8 mouse cellular contexts compared by ENCODE assay signal in the genomic region with DNA sequence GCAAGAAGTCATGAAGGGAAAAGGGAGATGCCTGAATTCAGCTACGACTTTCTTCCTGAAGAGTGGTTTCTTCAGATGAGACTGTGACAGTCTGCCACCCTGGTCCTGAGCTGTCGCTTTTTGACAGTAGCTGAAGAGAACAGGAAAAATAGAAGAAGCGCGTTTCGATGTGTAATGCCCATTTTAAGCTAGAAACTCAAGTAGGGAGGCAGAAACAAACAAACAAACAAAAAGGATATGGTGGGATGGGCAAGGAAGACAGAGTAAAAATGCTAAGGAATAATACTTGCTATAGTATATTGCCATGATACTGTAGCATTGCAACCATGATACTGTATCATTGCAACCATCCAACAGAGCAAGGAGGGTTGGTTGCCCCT. TPM values are rescaled to one million over a fixed set of nuclear protein-coding genes. Genes with fewer than 3 reads are reported as not detected.
DNase-seq lines count a peak whose midpoint lies in the region; ATAC-seq and TF ChIP-seq lines count a peak whose summit lies in the region.

No protein-coding gene starts in this region.

- intact Hi-C loops in heart, adult 2 months (cut with DNase I) = loop anchor here (5.0 kb wide), 1 partner anchor 176 kb away; no protein-coding TSS in a partner anchor
- intact Hi-C loops in left cerebral cortex, postnatal 4 days (cut with DNase I) = loop anchor here (10.0 kb wide), 1 partner anchor 474 kb away; no protein-coding TSS in a partner anchor

- WGBS in heart, embryonic 14.5 days = 12% methylated on average over 5 of the region's 5 CpGs
- 7% methylated on average over 5 of the region's 5 CpGs for WGBS in heart, adult 2 months
- WGBS in forebrain, embryonic 15.5 days = 14% methylated on average over 5 of the region's 5 CpGs
- WGBS in liver, embryonic 13.5 days (ENCODE audit: insufficient replicate concordance) = 13% methylated on average over 5 of the region's 5 CpGs

- ATAC-seq in heart, embryonic 14.5 days (ENCODE audit: insufficient number of reproducible peaks, insufficient read depth, low FRiP score, low read depth) = no peak
- no peak for ATAC-seq in forebrain, embryonic 15.5 days (replicated peaks)
- ATAC-seq in liver, embryonic 13.5 days (ENCODE audit: low read depth) = no peak

- no peaks in the 10 kb centered on the region for H3K36me3 ChIP-seq in heart, embryonic 14.5 days (ENCODE audit: control insufficient read depth, insufficient read depth, low read length)
- H3K36me3 ChIP-seq in heart, adult 2 months (ENCODE audit: control insufficient read depth, insufficient read depth, low read length) = no peaks in the 10 kb centered on the region
- no peaks in the 10 kb centered on the region for H3K36me3 ChIP-seq in ES-Bruce4 (ENCODE audit: control insufficient read depth, insufficient read depth, low read length, poor library complexity, severe bottlenecking)
- no peaks in the 10 kb centered on the region for H3K36me3 ChIP-seq in forebrain, embryonic 15.5 days
- H3K36me3 ChIP-seq in liver, embryonic 13.5 days = no peaks in the 10 kb centered on the region

- no peak overlapping the region for H3K27ac ChIP-seq in heart, embryonic 14.5 days (replicated peaks in 1 of 2; ENCODE audit: control insufficient read depth in 1 of 2, insufficient read depth in 1 of 2, low read depth in 2 of 2, low read length in 2 of 2)
- no peak overlapping the region for H3K27ac ChIP-seq in heart, adult 2 months
- no peak overlapping the region for H3K27ac ChIP-seq in ES-Bruce4 (ENCODE audit: insufficient read depth, low read length)
- H3K27ac ChIP-seq in forebrain, embryonic 15.5 days (replicated peaks) = peak overlapping the region; percentile 77
- H3K27ac ChIP-seq in liver, embryonic 13.5 days = no peak overlapping the region

- H3K27me3 ChIP-seq in heart, embryonic 14.5 days (ENCODE audit: control insufficient read depth, insufficient read depth, low read length) = peaks cover 65% of the 10 kb centered on the region
- H3K27me3 ChIP-seq in heart, adult 2 months (ENCODE audit: control insufficient read depth, insufficient read depth, low read length) = peaks cover 16% of the 10 kb centered on the region
- H3K27me3 ChIP-seq in ES-Bruce4 (ENCODE audit: control insufficient read depth, insufficient read depth, low read length, poor library complexity, severe bottlenecking) = peaks cover 22% of the 10 kb centered on the region
- peaks cover 5% of the 10 kb centered on the region; the same call in 1 of the 2 replicates for H3K27me3 ChIP-seq in forebrain, embryonic 15.5 days
- peaks cover 81% of the 10 kb centered on the region for H3K27me3 ChIP-seq in liver, embryonic 13.5 days

- TF ChIP-seq CTCF in heart, adult 2 months (IDR thresholded peaks at IDR 0.05) = no peak
- TF ChIP-seq CTCF in ES-Bruce4 (IDR thresholded peaks at IDR 0.05; ENCODE audit: low read depth, low read length) = no peak

- peaks cover 3 to 12% of the 10 kb centered on the region in 2 experiments for H3K4me1 ChIP-seq in heart, embryonic 14.5 days (ENCODE audit: control insufficient read depth in 2 of 2, insufficient read depth in 2 of 2, low read length in 2 of 2)
- H3K4me1 ChIP-seq in heart, adult 2 months (ENCODE audit: control insufficient read depth, insufficient read depth, low read length) = peaks cover 2% of the 10 kb centered on the region
- H3K4me1 ChIP-seq in ES-Bruce4 (ENCODE audit: control insufficient read depth, insufficient read depth, low read length) = no peaks in the 10 kb centered on the region
- peaks cover 53% of the 10 kb centered on the region for H3K4me1 ChIP-seq in forebrain, embryonic 15.5 days
- H3K4me1 ChIP-seq in liver, embryonic 13.5 days (replicated peaks) = peaks cover 11% of the 10 kb centered on the region

- H3K9me3 ChIP-seq in heart, embryonic 14.5 days (ENCODE audit: control insufficient read depth, low read length) = no peaks in the 10 kb centered on the region
- H3K9me3 ChIP-seq in ES-Bruce4 (replicated peaks; ENCODE audit: control insufficient read depth, insufficient read depth, low read length, poor library complexity, severe bottlenecking) = no peaks in the 10 kb centered on the region
- no peaks in the 10 kb centered on the region for H3K9me3 ChIP-seq in forebrain, embryonic 15.5 days
- H3K9me3 ChIP-seq in liver, embryonic 13.5 days (replicated peaks) = no peaks in the 10 kb centered on the region

- peak overlapping the region; percentile 98 for H3K4me2 ChIP-seq in heart, embryonic 14.5 days (ENCODE audit: low read length)
- H3K4me2 ChIP-seq in forebrain, embryonic 15.5 days (replicated peaks) = peak overlapping the region; percentile 94
- H3K4me2 ChIP-seq in liver, embryonic 13.5 days = peak overlapping the region; percentile 58; the same call in 1 of the 2 replicates

- TF ChIP-seq EP300 in heart, adult 2 months (IDR thresholded peaks at IDR 0.05; ENCODE audit: insufficient read depth, low read depth, low read length) = no peak
- no peak for TF ChIP-seq EP300 in ES-Bruce4 (IDR thresholded peaks at IDR 0.05; ENCODE audit: insufficient read depth, low read depth, low read length)

- no peak for DNase-seq in heart, adult 2 months
- no peak for DNase-seq in liver, embryonic 13.5 days
- DNase-seq in B cell, adult 2 months = no peak
- DNase-seq in left cerebral cortex, postnatal 4 days = no peak
- no peak for DNase-seq in right cerebral cortex, adult 2 months (ENCODE audit: low spot score in 2 of 2)

- no peaks in the 10 kb centered on the region for H3K79me2 ChIP-seq in heart, adult 2 months (replicated peaks; ENCODE audit: control insufficient read depth, insufficient read depth, low read length)

- no peak overlapping the region; the same call in 1 of the 2 replicates for H3K9ac ChIP-seq in heart, embryonic 14.5 days (ENCODE audit: low read length)
- no peak overlapping the region for H3K9ac ChIP-seq in heart, adult 2 months (ENCODE audit: low read depth, low read length)
- 0 out of 2 replicates have a peak overlapping the region, but pooled peaks have one; percentile 50 for H3K9ac ChIP-seq in ES-Bruce4 (ENCODE audit: low read depth, poor library complexity, severe bottlenecking)
- H3K9ac ChIP-seq in forebrain, embryonic 15.5 days (replicated peaks) = peak overlapping the region; percentile 76
- no peak overlapping the region for H3K9ac ChIP-seq in liver, embryonic 13.5 days

- H3K4me3 ChIP-seq in heart, embryonic 14.5 days (ENCODE audit: control insufficient read depth in 1 of 2, insufficient read depth in 1 of 2, low read depth in 1 of 2, low read length in 2 of 2) = peak overlapping the region; percentile 38 to 56; a peak in 3 of 4 replicates
- no peak overlapping the region for H3K4me3 ChIP-seq in heart, adult 2 months
- H3K4me3 ChIP-seq in ES-Bruce4 (ENCODE audit: low read depth, low read length) = peak overlapping the region; percentile 16; the same call in 1 of the 2 replicates
- H3K4me3 ChIP-seq in forebrain, embryonic 15.5 days = peak overlapping the region; percentile 51
- peak overlapping the region; percentile 41; the same call in 1 of the 2 replicates for H3K4me3 ChIP-seq in liver, embryonic 13.5 days (replicated peaks)

- TF ChIP-seq POLR2A in heart, adult 2 months (IDR thresholded peaks at IDR 0.05; ENCODE audit: insufficient read depth, low read depth, low read length) = no peak
- no peak for TF ChIP-seq POLR2A in ES-Bruce4 (IDR thresholded peaks at IDR 0.05; ENCODE audit: insufficient read depth, low read length)

RNA-seq across cellular contexts. Expression of gene Robo3, which starts 27.9 kb away (rescaled TPM):
- polyA plus RNA-seq in heart, embryonic 14.5 days (2014; fragmentation: Nextera tagmentation; extraction: Ambion mirVana) = 0.15 and 0.16 TPM in 2 replicates
- total RNA-seq in heart, adult 2 months (2021) = not detected
- 0.29 TPM in 1 of 2 replicates, not detected in the other for polyA plus RNA-seq in heart, adult 2 months (2012; rRNA removed)
- polyA plus RNA-seq in ES-Bruce4 (2011; ENCODE audit: insufficient read depth, insufficient read length, low read depth, missing spikeins) = 1.5 and 1.7 TPM in 2 replicates
- polyA plus RNA-seq in forebrain, embryonic 15.5 days (2015; fragmentation: Nextera tagmentation; extraction: Ambion mirVana) = 1.6 and 3.1 TPM in 2 replicates
- 0.12 and 0.13 TPM in 2 replicates for polyA plus RNA-seq in liver, embryonic 13.5 days (2015; fragmentation: Nextera tagmentation; extraction: Ambion mirVana)
- total RNA-seq in left cerebral cortex, postnatal 4 days (2021) = 1 to 10 TPM; 6.1 to 6.6 TPM

RNA-seq across cellular contexts. Expression of gene Msantd2, which starts 28.2 kb away (rescaled TPM):
- polyA plus RNA-seq in heart, embryonic 14.5 days (2014; fragmentation: Nextera tagmentation; extraction: Ambion mirVana) = 13.8 and 17.5 TPM in 2 replicates
- total RNA-seq in heart, adult 2 months (2021) = 1 to 10 TPM; 6.4 to 7.1 TPM
- polyA plus RNA-seq in heart, adult 2 months (2012; rRNA removed) = 10.7 and 12.8 TPM in 2 replicates
- 85.4 and 85.6 TPM in 2 replicates for polyA plus RNA-seq in ES-Bruce4 (2011; ENCODE audit: insufficient read depth, insufficient read length, low read depth, missing spikeins)
- polyA plus RNA-seq in forebrain, embryonic 15.5 days (2015; fragmentation: Nextera tagmentation; extraction: Ambion mirVana) = 34.1 and 34.7 TPM in 2 replicates
- 5.4 and 6.6 TPM in 2 replicates for polyA plus RNA-seq in liver, embryonic 13.5 days (2015; fragmentation: Nextera tagmentation; extraction: Ambion mirVana)
- total RNA-seq in left cerebral cortex, postnatal 4 days (2021) = 10 to 100 TPM; 45.4 to 56.0 TPM

RNA-seq across cellular contexts. Expression of gene Robo4, which starts 59.3 kb away (rescaled TPM):
- 10.4 and 11.3 TPM in 2 replicates for polyA plus RNA-seq in heart, embryonic 14.5 days (2014; fragmentation: Nextera tagmentation; extraction: Ambion mirVana)
- total RNA-seq in heart, adult 2 months (2021) = 10 to 100 TPM; 27.9 to 31.8 TPM
- 33.7 and 38.6 TPM in 2 replicates for polyA plus RNA-seq in heart, adult 2 months (2012; rRNA removed)
- 0.64 TPM in 1 of 2 replicates, not detected in the other for polyA plus RNA-seq in ES-Bruce4 (2011; ENCODE audit: insufficient read depth, insufficient read length, low read depth, missing spikeins)
- 3.3 and 4.2 TPM in 2 replicates for polyA plus RNA-seq in forebrain, embryonic 15.5 days (2015; fragmentation: Nextera tagmentation; extraction: Ambion mirVana)
- polyA plus RNA-seq in liver, embryonic 13.5 days (2015; fragmentation: Nextera tagmentation; extraction: Ambion mirVana) = 2.0 and 2.5 TPM in 2 replicates
- total RNA-seq in left cerebral cortex, postnatal 4 days (2021) = 1 to 10 TPM; 6.5 to 7.4 TPM

Comparison
In these comparisons a context has a peak if more than half of its experiments do, and no peak if none do; other contexts are left out.
1. H3K9ac ChIP-seq: peak in ES-Bruce4 (single experiment) and forebrain, embryonic 15.5 days (single experiment); none in heart, embryonic 14.5 days (single experiment), heart, adult 2 months (single experiment) and liver, embryonic 13.5 days (single experiment).
2. Peak in every context shown above with its lines, with median percentiles within 50 percentile points of each other: H3K4me2 ChIP-seq.